Mouse (Mus musculus): ENCODE data around the gene Clba1. TPM values are rescaled to one million over a fixed set of nuclear protein-coding genes. Genes with fewer than 3 reads are reported as not detected.

Gene Clba1
- polyA plus RNA-seq, 1 experiment from 2014 or later = 7.0 TPM

GRCm38 (mm10) chr12:112853050-112853729 lies 44.5 kb downstream of the Clba1 start:
- no peak for ATAC-seq (ENCODE audit: insufficient number of reproducible peaks, low FRiP score, low TSS enrichment, low read depth)
- Histone ChIP-seq H3K4me1 (ENCODE audit: control insufficient read depth, insufficient read depth, low read length) (no peaks in the 10 kb centered on the region), H3K27me3 (ENCODE audit: control insufficient read depth, insufficient read depth, low read length) (no peaks in the 10 kb centered on the region), H3K4me2 (ENCODE audit: low read depth, severe bottlenecking) (no peak overlapping the region), H3K9ac (ENCODE audit: low read length) (no peak overlapping the region), H3K36me3 (ENCODE audit: control insufficient read depth, insufficient read depth, low read length) (no peaks in the 10 kb centered on the region), H3K27ac (replicated peaks; ENCODE audit: low read depth, low read length) (no peak overlapping the region), H3K4me3 (ENCODE audit: low read depth, low read length) (no peak overlapping the region), H3K9me3 (ENCODE audit: control insufficient read depth, low read length) (no peaks in the 10 kb centered on the region)
- 78% methylated on average over 11 of the region's 11 CpGs for WGBS
- DNase-seq (ENCODE audit: low spot score) = no peak

DNA sequence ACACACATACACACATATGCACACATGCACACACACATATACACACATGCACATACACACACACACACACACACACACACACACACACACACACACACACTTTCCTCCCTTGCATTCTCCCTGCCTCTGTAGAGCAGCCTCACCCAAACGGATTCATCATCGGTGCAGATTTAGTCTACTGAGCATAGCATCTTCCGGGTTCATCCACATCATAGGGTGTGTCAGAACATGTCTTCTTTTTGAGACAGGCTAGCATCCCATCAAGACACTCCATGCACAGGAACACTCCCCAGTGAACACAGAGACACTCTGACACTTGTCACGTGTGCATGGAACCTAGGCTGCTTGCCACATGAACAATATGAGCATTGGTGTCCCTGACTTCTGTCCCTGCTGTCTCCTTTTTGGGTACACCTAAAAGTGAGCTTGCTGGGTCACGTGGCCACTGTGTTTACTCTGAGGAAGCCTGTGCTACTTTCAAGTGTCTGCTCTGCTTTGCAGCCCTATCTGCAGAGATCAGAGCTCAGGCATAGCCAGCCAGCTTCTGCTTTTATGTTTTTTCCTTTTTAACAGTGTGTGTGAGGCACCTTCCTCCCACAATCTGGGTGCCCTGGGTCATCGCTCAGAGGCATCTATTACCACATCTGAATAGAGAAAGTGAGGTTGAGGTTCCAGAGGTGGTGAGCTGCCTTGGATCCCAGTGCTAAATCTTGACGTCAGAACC lies 46.0 kb downstream of the Clba1 start:
- no peak overlapping the region for H3K9ac ChIP-seq (ENCODE audit: low read length)
- H3K27ac ChIP-seq (replicated peaks; ENCODE audit: low read depth, low read length) = no peak overlapping the region
- no peak overlapping the region for H3K4me2 ChIP-seq (ENCODE audit: low read depth, severe bottlenecking)
- H3K9me3 ChIP-seq (ENCODE audit: control insufficient read depth, low read length) = no peaks in the 10 kb centered on the region
- H3K4me1 ChIP-seq (ENCODE audit: control insufficient read depth, insufficient read depth, low read length) = no peaks in the 10 kb centered on the region
- H3K36me3 ChIP-seq (ENCODE audit: control insufficient read depth, insufficient read depth, low read length) = no peaks in the 10 kb centered on the region
- 70% methylated on average over 7 of the region's 7 CpGs for WGBS
- H3K4me3 ChIP-seq (ENCODE audit: low read depth, low read length) = no peak overlapping the region
- no peaks in the 10 kb centered on the region for H3K27me3 ChIP-seq (ENCODE audit: control insufficient read depth, insufficient read depth, low read length)
- DNase-seq (ENCODE audit: low spot score) = no peak
- ATAC-seq (ENCODE audit: insufficient number of reproducible peaks, low FRiP score, low TSS enrichment, low read depth) = no peak

DNA sequence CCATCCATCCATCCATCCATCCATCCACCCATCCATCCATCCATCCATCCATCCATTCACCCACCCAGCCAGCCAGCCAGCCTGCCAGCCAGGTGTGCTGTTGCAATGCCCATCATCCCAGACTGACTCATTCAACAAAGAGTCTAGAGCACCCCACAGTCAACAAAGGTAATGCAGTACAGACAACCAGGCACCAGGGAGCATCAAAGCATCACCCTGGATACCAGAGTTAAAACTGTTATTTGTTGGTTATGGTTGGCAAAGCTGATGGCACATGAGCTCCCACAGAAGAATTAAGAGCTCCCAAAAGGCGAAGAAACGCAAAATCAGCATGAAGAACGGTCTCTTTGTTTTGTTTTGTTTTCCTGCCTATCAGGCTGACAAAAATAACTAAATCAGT lies 47.6 kb downstream of the Clba1 start:
- Histone ChIP-seq H3K9me3 (ENCODE audit: control insufficient read depth, low read length) (no peaks in the 10 kb centered on the region), H3K4me3 (ENCODE audit: low read depth, low read length) (no peak overlapping the region), H3K4me1 (ENCODE audit: control insufficient read depth, insufficient read depth, low read length) (no peaks in the 10 kb centered on the region), H3K27ac (replicated peaks; ENCODE audit: low read depth, low read length) (no peak overlapping the region), H3K4me2 (ENCODE audit: low read depth, severe bottlenecking) (no peak overlapping the region), H3K9ac (ENCODE audit: low read length) (no peak overlapping the region), H3K36me3 (ENCODE audit: control insufficient read depth, insufficient read depth, low read length) (no peaks in the 10 kb centered on the region), H3K27me3 (ENCODE audit: control insufficient read depth, insufficient read depth, low read length) (no peaks in the 10 kb centered on the region)
- ATAC-seq (ENCODE audit: insufficient number of reproducible peaks, low FRiP score, low TSS enrichment, low read depth) = no peak
- 88% methylated on average over 3 of the region's 3 CpGs for WGBS
- no peak for DNase-seq (ENCODE audit: low spot score)

DNA sequence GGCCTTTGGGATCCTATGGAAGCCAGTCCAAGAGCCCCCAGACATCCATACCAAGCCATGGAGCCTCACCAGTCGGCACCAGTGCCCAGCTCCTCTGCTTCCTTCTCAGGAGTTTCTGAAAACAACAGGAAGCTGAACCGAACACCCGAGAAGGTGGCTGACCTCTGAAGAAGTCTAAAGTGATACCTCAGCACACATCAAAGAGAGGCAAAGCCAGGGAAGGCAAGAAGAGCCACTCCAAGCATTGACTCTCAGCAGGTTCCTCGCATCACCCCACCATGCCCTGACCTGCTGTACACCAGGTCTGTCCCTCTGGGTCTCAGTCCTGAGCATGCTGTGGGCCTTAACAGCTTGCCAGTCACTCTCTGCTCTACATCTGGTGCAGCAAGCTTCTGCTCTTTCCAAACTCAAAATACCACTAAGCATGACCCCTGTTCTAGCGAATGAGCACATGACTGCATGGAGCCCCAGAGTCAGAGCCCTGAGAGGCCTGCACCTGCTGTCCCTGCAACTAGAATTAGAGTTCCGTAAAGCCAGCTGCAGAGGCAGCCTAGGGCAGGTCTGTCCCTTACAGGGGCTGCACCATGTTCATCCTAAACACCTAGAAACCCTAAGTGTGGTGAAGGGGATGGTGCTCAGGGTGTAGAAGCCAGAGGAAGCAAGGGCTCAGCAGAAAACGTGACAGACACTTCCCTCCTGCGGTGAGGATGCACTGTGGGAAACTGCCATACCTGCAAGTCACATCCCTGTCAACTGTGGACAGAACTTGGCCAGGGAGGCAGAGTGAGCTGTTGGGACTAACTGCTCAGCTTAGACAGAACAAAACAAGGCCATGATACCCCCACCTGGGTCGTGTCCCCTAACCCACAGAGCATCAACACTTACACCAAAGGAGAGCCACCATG lies 48.5 kb downstream of the Clba1 start:
- no peak overlapping the region for H3K9ac ChIP-seq (ENCODE audit: low read length)
- no peak for ATAC-seq (ENCODE audit: insufficient number of reproducible peaks, low FRiP score, low TSS enrichment, low read depth)
- WGBS = 70% methylated on average over 9 of the region's 9 CpGs
- no peak for DNase-seq (ENCODE audit: low spot score)
- no peak overlapping the region for H3K4me3 ChIP-seq (ENCODE audit: low read depth, low read length)
- no peaks in the 10 kb centered on the region for H3K9me3 ChIP-seq (ENCODE audit: control insufficient read depth, low read length)
- H3K4me2 ChIP-seq (ENCODE audit: low read depth, severe bottlenecking) = no peak overlapping the region
- no peak overlapping the region for H3K27ac ChIP-seq (replicated peaks; ENCODE audit: low read depth, low read length)
- no peaks in the 10 kb centered on the region for H3K36me3 ChIP-seq (ENCODE audit: control insufficient read depth, insufficient read depth, low read length)
- no peaks in the 10 kb centered on the region for H3K27me3 ChIP-seq (ENCODE audit: control insufficient read depth, insufficient read depth, low read length)
- H3K4me1 ChIP-seq (ENCODE audit: control insufficient read depth, insufficient read depth, low read length) = no peaks in the 10 kb centered on the region

- no peak overlapping the region for H3K4me2 ChIP-seq (ENCODE audit: low read depth, severe bottlenecking)
- no peaks in the 10 kb centered on the region for H3K4me1 ChIP-seq (ENCODE audit: control insufficient read depth, insufficient read depth, low read length)
- DNase-seq (ENCODE audit: low spot score) (no peak), ATAC-seq (ENCODE audit: insufficient number of reproducible peaks, low FRiP score, low TSS enrichment, low read depth) (no peak)
- H3K9me3 ChIP-seq (ENCODE audit: control insufficient read depth, low read length) = no peaks in the 10 kb centered on the region
- H3K27me3 ChIP-seq (ENCODE audit: control insufficient read depth, insufficient read depth, low read length) = no peaks in the 10 kb centered on the region
- no peaks in the 10 kb centered on the region for H3K36me3 ChIP-seq (ENCODE audit: control insufficient read depth, insufficient read depth, low read length)
- no peak overlapping the region for H3K9ac ChIP-seq (ENCODE audit: low read length)
- H3K27ac ChIP-seq (replicated peaks; ENCODE audit: low read depth, low read length) = no peak overlapping the region
- H3K4me3 ChIP-seq (ENCODE audit: low read depth, low read length) = no peak overlapping the region
- WGBS = 89% methylated on average over 9 of the region's 9 CpGs
Observed at GRCm38 (mm10) chr12:112858581-112859336, 50.0 kb downstream of the Clba1 start.

DNA sequence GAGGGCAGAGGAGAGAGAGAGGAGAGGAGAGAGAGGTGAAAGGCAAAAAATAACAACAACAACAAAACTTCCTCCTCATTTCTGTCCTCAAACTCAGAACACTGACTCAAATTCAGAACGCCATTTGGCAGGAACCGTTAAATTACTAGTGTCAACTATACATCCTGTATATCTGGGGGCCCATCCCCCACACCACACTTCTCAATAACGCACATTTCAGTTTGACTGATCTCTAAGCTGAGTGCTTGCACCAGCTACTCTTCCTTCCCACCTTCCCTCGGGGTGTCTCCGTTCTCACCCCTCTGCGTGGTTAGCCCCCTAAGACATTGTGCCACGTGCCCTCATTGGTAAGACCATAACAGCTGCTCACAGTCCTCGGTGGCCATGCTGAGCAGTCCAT lies 51.2 kb downstream of the Clba1 start:
- Histone ChIP-seq H3K36me3 (ENCODE audit: control insufficient read depth, insufficient read depth, low read length) (no peaks in the 10 kb centered on the region), H3K9ac (ENCODE audit: low read length) (no peak overlapping the region), H3K9me3 (ENCODE audit: control insufficient read depth, low read length) (no peaks in the 10 kb centered on the region), H3K27me3 (ENCODE audit: control insufficient read depth, insufficient read depth, low read length) (no peaks in the 10 kb centered on the region), H3K4me3 (ENCODE audit: low read depth, low read length) (no peak overlapping the region), H3K4me1 (ENCODE audit: control insufficient read depth, insufficient read depth, low read length) (no peaks in the 10 kb centered on the region), H3K27ac (replicated peaks; ENCODE audit: low read depth, low read length) (no peak overlapping the region), H3K4me2 (ENCODE audit: low read depth, severe bottlenecking) (no peak overlapping the region)
- ATAC-seq (ENCODE audit: insufficient number of reproducible peaks, low FRiP score, low TSS enrichment, low read depth) (no peak), DNase-seq (ENCODE audit: low spot score) (no peak)
- WGBS = 76% methylated on average over 8 of the region's 8 CpGs

GRCm38 (mm10) chr12:112860765-112861164 lies 52.0 kb downstream of the Clba1 start:
- Histone ChIP-seq H3K27ac (replicated peaks; ENCODE audit: low read depth, low read length) (no peak overlapping the region), H3K9me3 (ENCODE audit: control insufficient read depth, low read length) (no peaks in the 10 kb centered on the region), H3K4me3 (ENCODE audit: low read depth, low read length) (no peak overlapping the region), H3K4me2 (ENCODE audit: low read depth, severe bottlenecking) (no peak overlapping the region), H3K4me1 (ENCODE audit: control insufficient read depth, insufficient read depth, low read length) (no peaks in the 10 kb centered on the region), H3K9ac (ENCODE audit: low read length) (no peak overlapping the region; the same call in 1 of the 2 replicates), H3K27me3 (ENCODE audit: control insufficient read depth, insufficient read depth, low read length) (no peaks in the 10 kb centered on the region), H3K36me3 (ENCODE audit: control insufficient read depth, insufficient read depth, low read length) (no peaks in the 10 kb centered on the region)
- WGBS = 74% methylated on average over 7 of the region's 7 CpGs
- ATAC-seq (ENCODE audit: insufficient number of reproducible peaks, low FRiP score, low TSS enrichment, low read depth) (no peak), DNase-seq (ENCODE audit: low spot score) (no peak)

DNA sequence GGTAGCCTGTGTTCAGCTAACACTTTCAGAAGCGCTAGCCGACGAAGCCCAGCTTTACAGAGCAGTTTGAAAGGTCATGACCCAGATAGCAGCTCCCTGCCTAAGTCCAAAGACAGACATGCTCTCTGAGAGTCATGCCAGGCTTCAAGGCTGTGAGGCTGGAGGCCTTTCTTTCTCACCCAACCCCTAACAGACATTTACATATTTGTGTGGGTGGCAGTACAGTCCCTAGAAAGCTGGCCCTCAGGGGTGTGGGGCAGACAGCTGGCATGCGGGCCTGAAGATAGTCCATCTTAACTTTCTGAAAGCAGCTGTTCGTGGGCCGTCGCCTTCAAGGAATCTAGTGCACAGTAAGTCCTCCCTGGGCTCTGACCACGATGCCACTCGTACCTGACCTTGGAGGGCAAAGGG lies 53.2 kb downstream of the Clba1 start:
- Histone ChIP-seq H3K4me1 (ENCODE audit: control insufficient read depth, insufficient read depth, low read length) (no peaks in the 10 kb centered on the region), H3K27ac (replicated peaks; ENCODE audit: low read depth, low read length) (no peak overlapping the region), H3K4me2 (ENCODE audit: low read depth, severe bottlenecking) (no peak overlapping the region), H3K4me3 (ENCODE audit: low read depth, low read length) (no peak overlapping the region), H3K36me3 (ENCODE audit: control insufficient read depth, insufficient read depth, low read length) (no peaks in the 10 kb centered on the region), H3K27me3 (ENCODE audit: control insufficient read depth, insufficient read depth, low read length) (no peaks in the 10 kb centered on the region), H3K9ac (ENCODE audit: low read length) (no peak overlapping the region), H3K9me3 (ENCODE audit: control insufficient read depth, low read length) (no peaks in the 10 kb centered on the region)
- 57% methylated on average over 9 of the region's 9 CpGs for WGBS
- no peak for ATAC-seq (ENCODE audit: insufficient number of reproducible peaks, low FRiP score, low TSS enrichment, low read depth)
- no peak for DNase-seq (ENCODE audit: low spot score)
